Mouse (Mus musculus) 3134 (cell line): Measurements from ENCODE around the gene Hexdc.

Experiments
- DNase-seq: peaks from one replicate; pipeline ENCODE4 v3.0.0-alpha.2; 2011; ENCODE audit warnings: low spot score; ENCODE audit not compliant: insufficient read length; ENCODE audit errors: extremely low read depth

Gene Hexdc

DNA sequence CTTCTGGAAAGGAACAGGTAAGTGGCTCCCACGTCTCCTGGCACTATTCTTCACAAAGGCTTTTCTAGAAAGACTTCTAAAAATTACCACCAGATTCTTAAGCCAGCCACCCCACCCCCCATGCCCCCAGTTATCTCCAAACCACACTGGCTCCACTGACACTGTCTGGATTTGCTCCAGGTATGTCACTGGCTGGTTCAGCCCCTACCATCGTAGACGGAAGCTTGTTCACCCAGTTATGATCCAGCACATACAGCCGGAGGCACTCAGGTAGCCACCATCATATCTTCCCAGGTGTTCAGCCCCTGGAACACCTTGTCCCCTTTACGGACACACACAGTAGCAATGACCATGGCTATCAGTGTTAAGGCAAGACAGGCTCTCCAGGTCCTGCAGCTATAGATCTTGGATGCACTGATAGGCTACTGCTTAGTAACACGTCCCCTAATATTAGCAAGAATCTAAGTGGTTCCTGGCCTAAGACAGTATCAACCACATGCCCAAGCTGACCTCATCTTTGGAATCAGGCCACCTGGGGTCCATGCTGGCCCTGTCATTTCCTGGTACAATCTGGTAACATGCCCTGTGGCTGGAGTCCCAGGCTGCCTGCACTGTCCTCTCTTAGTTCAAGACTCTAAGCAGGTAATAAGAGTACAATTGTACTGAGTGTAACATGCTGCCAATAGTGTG is 17.2 kb downstream of the Hexdc start:
- DNase-seq: no peak

- DNase-seq: no peak
Measured at GRCm38 (mm10) chr11:121228129-121229017, 24.1 kb downstream of the Hexdc start.

- DNase-seq: peak; percentile 91
Measured at GRCm38 (mm10) chr11:121229018-121229439, 24.8 kb downstream of the Hexdc start, which contains the start of gene Cybc1. Gene Cybc1 (minus strand): TSS chr11:121229322.

DNA sequence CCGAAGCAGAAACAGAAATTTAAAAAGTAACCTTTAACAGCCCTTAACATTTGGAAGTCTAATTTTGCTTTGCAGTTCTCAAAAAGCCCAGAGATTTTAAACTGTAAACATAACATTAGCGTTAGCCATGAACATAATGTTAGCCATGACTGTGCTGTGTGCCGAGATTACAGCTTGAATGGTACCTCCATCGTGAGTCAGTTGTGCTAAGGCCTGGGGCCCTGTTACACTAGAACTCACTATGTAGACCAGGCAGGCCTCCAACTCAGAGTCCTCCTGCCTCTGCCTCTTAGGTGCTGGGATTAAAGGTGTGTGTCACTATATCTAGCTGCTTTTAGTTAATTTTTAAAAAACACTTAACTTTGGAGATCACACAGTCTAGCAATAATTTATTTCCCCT is 27.0 kb downstream of the Hexdc start:
- no peak for DNase-seq

DNA sequence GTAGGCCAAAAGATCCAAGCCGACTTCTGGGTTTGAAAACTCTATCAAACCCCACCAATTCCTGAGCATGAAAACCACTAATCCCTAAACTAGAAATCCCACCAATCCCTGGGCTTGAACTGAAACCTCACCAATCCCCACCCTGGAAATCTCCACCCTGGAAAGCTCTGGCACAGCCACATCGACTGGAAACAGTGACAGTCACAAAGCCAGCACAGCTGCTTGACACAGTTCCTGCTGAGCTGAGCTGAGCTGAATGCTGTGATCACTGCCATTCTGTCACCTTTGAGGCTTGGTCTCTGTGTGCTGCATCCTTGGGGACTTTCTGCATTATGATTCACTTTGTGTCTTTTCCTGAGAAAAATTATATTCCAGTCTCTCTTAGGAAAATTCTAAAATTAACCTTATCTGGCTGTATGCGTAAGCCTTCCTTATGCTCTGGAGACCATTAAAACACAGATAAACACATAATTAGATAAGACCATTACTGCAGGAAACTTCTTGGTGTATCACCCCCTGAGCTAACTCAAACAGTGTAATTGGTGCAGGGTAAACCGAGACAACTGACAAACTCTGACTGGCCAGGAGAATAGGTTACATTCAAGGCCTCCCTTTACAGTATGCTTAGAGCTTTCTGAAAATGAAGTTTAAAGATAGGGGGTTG is 27.5 kb downstream of the Hexdc start:
- no peak for DNase-seq

- DNase-seq: no peak
Measured at GRCm38 (mm10) chr11:121232706-121233105, 28.5 kb downstream of the Hexdc start.

DNA sequence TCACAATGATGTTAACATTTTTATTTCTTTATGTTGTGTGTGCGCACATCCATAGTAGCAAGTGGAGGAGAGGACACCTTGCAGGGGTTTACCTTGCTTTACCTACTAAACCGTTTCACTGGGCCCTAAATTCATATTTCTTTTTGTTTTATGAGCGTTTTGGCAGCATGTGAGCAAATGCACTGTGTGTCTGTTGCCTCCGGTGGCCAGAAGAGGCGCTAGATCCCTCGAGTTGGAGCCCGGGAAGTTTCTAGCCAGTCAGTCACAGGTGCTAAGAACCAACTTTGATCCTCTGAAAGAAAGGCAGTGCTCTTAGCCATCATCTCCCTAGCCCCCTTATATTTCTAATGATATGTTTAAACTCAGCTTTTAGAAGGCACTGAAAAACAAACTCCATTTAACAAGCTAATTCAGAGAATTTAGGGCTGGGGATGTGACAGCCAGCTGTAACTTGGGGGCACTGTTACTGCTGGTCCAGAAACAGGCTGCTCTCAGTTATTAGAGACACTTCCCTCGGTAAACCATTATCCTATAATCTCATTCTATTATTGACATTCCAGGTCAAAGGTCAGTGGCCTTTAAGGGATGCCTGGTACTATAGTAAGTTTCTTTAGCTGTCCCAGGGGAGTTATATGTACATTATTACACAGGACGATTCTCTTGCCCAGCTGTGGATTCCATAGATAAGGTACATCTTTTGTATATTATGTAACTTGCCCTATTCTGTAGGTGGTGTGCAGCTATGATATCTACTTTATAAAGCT is 31.4 kb downstream of the Hexdc start:
- peak; percentile 50 for DNase-seq

DNA sequence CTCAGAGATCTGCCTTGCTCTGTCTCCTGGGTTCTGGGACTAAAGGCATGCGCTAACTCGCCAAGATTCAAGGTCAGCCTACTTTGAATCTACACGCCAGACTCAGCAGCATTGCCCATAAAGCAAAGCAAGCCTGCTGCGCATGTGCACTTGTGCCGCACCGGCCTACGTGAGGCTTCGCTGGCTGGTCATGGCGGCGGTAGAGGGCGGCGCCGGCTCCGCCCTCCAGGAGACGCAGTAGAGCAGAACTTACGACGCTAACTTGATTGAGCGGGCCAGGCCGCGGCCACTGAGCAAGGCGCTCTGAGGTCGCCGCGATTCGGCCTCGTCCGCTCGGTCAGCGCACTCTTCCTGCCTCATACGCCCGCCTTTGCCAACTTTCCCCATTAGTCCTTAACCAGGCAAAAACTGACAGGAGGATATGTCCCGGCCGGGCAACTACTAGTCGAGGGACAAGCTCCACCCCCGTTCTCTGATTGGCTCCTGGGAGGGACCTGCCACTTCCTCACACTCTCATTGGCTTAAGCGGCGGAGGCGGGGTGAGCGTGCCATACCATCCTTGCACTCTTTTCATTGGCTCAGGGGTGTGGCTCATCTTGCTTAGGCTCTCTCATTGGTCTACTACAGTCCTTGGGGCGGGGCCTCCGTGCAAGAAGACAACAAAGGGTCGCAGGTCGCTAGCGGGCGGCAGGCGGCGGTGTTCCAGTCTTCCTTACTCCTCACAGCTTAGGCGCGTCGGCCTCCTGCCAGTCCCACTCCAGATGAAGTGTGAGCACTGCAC is 32.5 kb downstream of the Hexdc start, which contains the start of gene Narf:
Narf (plus strand) TSS at position 690 of the 781 bp plus-strand sequence.
- DNase-seq: peak; percentile 100

DNA sequence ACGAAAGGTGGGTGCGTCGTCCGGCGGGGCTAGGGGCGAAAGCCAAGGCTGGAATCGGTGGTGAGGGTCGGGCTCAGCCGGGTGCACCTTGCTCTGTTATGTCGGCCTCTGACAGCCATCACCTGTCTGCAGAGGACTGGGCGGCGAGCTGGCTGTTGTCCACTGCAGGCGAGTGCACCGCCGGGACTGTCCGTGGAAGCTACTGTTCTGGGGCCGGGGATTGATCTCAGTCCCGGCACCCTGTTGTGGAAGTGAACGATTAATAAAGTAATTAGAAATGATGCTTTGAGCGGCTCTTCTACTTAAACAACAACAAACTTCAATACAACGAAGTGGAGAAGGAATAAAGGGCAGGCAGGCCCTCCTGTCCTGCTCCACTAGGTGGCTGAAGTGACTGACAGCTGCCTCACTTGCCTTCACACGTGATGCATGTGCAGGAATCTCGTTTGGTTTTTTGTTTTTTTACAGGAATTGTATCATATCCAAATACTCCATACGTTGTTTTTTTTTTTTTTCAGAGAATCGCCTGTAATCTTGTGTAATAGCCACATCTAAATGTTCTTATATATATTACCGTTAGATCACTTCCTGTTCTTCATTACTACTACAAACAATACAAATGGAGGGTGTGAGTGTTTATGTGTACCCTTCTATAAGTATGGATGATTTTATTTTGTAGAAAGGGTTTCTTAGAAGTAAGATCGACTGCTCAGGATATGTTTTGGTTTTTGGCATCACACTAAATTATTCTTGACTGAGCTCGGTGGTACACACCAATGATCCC is 33.3 kb downstream of the Hexdc start:
- no peak for DNase-seq

DNA sequence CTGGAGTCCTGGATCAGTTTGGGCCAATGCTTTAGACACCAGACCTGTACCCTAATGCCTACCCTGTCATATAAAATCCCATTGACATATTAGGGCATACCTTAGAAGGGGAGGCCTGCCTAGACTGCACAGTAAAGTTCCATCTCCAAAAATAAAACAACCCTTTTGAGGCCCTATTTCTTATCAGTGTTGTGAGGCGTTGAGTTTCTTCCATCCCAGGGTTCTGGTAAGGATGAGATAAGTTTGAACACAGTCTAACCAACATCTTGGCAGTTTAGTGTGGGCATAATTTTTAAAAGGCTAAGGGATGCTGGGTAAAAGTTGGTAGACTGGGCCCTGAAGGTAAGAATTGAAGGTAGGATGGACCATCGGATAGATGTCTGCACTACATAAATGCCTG is 35.4 kb downstream of the Hexdc start:
- DNase-seq: no peak

GRCm38 (mm10) chr11:121250196-121250595 is 46.0 kb downstream of the Hexdc start:
- no peak for DNase-seq

- peak; percentile 92 for DNase-seq
Measured at GRCm38 (mm10) chr11:121259160-121260100, 55.2 kb downstream of the Hexdc start, which contains the start of gene Foxk2. Gene Foxk2 (plus strand): TSS chr11:121259990.

- peak; percentile 63 for DNase-seq
Measured at GRCm38 (mm10) chr11:121260211-121260906, 56.1 kb downstream of the Hexdc start.

DNA sequence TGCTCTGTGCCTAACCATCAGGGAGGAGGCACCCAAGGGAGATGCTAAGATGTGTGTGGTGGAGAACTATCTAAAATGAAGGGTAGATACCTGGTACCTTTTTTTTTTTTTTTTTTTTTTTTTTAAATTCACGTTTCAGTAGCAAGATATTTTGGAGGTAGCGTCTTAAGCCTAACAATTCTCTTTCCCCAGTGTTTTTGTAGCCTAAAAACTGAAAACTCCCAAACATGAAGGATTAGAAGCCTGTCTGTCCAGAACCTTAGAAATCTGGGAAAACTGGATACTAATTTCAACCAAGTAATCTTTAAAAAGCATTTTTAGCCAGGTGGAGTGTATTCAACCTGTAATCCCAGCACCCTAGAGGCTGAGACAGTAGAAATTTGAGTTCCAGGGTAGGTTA is 56.8 kb downstream of the Hexdc start:
- no peak for DNase-seq
